Mouse (Mus musculus) brain, embryonic 14.5 days (tissue): ENCODE measurements around the gene Plekha4.

ENCODE experiments used
- CTCF ChIP-seq: fragments of 200-500 bp; IDR thresholded peaks from 2 replicates; pipeline ENCODE4 v1.5.1; 2012; ENCODE audit warnings: inconsistent platforms, mild to moderate bottlenecking, moderate library complexity, borderline replicate concordance; ENCODE audit not compliant: insufficient read depth, insufficient read length; ENCODE audit errors: extremely low read depth
- POLR2A ChIP-seq: fragments of 200-500 bp; IDR thresholded peaks from 2 replicates; pipeline ENCODE4 v1.6.1; 2012; ENCODE audit warnings: mild to moderate bottlenecking, inconsistent platforms, borderline replicate concordance; ENCODE audit not compliant: poor library complexity, insufficient read depth, insufficient read length, severe bottlenecking; ENCODE audit errors: extremely low read depth

DNA sequence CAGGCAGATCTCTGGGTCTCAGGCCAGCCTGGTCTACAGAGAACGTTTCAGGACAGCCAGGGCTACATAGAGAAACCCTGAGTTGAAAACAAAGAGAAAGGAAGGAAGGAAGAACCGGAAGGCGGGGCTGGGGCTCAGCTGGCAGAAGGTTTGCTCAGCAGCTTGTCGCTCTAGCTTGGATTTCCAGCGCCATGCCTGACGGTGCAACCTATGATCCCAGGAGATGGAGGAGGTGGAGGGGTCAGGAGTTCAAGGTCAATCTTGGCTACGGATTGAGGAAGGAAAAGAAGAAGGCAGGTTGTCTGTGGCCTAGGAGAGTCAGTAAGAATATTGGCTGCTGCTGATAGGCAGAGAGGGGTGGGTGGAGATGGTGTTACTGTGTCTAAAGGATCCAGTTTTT is 34.1 kb downstream of the Plekha4 start:
- TF ChIP-seq POLR2A (no peak), CTCF (no peak)
